Mouse (Mus musculus): Measurements from ENCODE around the gene Mapkbp1. TPM values are rescaled to one million over a fixed set of nuclear protein-coding genes. Genes with fewer than 3 reads are reported as not detected.

Gene Mapkbp1
- polyA plus RNA-seq, 1 experiment from 2014 or later, result 4.0 TPM

DNA sequence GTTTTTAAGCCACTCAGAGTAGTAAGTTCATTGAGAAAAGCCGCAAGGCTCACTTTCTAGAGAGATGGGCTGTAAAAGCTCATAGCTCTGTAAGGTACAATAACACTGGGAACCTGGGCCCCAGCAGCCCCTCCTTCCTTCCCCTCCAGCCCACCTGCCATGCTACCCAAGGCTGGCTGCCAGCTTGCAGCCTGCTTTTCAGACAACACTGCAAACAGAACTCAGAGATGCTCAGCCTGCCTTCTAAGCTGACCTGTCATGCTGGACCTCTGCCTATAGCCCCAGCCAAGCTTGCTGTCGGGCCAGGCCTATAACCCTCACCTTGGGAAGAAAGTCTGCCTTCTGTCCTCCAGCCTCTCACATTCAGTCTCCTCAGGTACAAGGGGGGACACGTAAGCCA lies 72.2 kb downstream of the Mapkbp1 start:
- Histone ChIP-seq H3K36me3 (replicated peaks) (peaks cover 36% of the 10 kb centered on the region), H3K27ac (replicated peaks) (no peak overlapping the region), H3K4me3 (no peak overlapping the region), H3K4me1 (peaks cover 19% of the 10 kb centered on the region), H3K27me3 (replicated peaks; ENCODE audit: low read depth, poor library complexity, severe bottlenecking) (peaks cover 11% of the 10 kb centered on the region; the same call in 1 of the 2 replicates), H3K9me3 (no peaks in the 10 kb centered on the region)
- 81% methylated on average over 3 of the region's 3 CpGs for WGBS
- DNase-seq (ENCODE audit: low spot score), result no peak

DNA sequence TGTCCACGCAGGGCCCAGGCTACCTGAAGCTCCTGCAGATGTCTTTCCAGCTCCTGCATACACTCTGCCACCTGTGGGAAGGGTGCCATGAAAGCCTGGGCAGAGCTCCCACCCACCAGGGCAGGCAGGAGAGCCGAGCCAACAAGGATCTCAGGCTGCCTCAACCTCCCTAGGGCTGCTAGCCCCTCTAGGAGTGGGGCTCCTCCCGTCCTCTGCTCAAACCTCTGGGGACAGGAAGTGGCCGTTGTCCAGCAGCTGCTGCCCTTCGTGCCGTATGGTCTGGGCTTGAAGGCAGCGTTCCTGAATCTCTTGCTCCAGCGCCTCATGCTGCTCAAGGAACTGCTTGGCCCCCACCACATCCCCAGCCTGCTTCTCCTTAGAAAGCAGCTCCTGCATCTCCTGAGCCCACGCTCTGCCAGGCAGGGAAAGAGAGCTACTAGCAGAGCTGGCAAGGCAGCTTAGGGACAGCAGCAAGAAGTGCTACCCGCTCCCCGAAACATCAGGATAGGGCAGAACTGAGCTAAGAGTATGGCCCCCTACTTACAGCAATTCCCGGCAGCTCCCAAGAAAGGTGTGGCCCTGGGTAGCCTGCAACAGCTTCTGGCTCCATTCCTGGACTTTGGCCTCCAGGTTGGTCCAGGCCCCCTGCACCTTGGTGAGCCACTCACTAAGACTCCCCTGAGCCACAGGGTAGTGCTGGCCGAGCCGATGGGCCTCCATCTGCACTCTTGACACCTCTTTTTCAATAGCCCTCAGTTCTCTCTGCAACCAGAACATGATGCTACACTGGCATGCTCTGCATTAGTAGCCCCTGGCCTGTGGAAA lies 74.2 kb downstream of the Mapkbp1 start:
- WGBS, result 68% methylated on average over 14 of the region's 14 CpGs
- H3K4me3 ChIP-seq, result no peak overlapping the region
- H3K36me3 ChIP-seq (replicated peaks), result peaks cover 16% of the 10 kb centered on the region
- peaks cover 11% of the 10 kb centered on the region; the same call in 1 of the 2 replicates for H3K27me3 ChIP-seq (replicated peaks; ENCODE audit: low read depth, poor library complexity, severe bottlenecking)
- H3K27ac ChIP-seq (replicated peaks), result 0 out of 2 replicates have a peak overlapping the region, but pooled peaks have one; percentile 1
- peaks cover 19% of the 10 kb centered on the region for H3K4me1 ChIP-seq
- no peaks in the 10 kb centered on the region for H3K9me3 ChIP-seq
- DNase-seq (ENCODE audit: low spot score), result no peak

DNA sequence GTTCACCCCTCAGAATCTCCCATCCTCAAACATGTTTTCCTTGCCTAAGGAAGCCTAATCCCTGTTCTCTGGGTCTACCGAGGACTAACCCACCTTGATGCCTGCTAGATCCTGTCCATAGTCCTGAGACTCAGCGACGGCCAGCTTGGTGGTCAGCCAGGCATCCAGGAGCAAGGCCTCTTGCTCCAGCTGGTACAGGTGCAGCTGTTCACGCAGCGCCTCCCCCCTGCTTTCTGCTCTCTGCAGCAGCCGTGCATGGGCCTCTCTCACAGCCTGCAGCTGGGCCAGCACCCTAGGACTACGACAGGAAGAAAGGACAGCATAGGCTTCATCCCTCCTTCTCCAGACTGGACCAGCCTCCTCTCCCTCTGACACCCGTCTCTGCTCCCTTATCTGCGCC lies 75.7 kb downstream of the Mapkbp1 start:
- H3K9me3 ChIP-seq, result no peaks in the 10 kb centered on the region
- H3K27me3 ChIP-seq (replicated peaks; ENCODE audit: low read depth, poor library complexity, severe bottlenecking), result peaks cover 11% of the 10 kb centered on the region; the same call in 1 of the 2 replicates
- WGBS, result 82% methylated on average over 9 of the region's 9 CpGs

DNA sequence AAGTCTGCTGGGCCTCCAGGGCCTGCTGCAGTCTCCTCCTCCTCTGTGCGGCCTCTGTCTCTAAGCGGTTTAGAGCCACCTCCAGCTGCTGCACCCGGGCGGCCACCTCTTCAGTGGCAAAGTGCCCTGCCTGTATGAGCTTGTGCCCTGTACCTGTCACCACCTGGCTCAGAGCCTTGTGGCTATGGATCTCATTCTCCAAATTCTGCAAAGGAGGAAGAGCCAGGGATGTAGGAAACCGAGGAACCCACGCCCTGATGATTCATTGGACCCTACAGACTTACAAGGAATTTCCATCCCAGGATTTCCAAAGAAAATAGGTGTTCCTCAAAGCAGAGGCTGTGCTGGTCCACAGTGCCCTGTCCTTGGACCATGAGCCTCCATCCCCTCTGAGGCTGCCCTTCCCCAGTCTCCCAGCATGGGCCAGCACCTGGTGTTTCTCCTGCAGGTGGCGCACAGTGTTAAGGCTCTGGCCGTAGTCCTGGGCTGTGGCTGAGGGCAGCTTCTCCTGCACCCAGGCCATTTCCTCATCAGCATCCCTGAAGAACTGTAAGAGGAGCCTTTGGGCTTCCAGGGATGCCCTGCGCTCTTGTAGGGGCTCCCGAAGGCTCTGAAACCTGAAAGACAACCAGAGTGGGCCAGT lies 77.3 kb downstream of the Mapkbp1 start:
- Histone ChIP-seq H3K4me3 (no peak overlapping the region), H3K4me1 (peaks cover 8% of the 10 kb centered on the region), H3K27ac (replicated peaks) (no peak overlapping the region), H3K9me3 (no peaks in the 10 kb centered on the region), H3K36me3 (replicated peaks) (no peaks in the 10 kb centered on the region), H3K27me3 (replicated peaks; ENCODE audit: low read depth, poor library complexity, severe bottlenecking) (peaks cover 11% of the 10 kb centered on the region; the same call in 1 of the 2 replicates)
- 62% methylated on average over 10 of the region's 10 CpGs for WGBS
- DNase-seq (ENCODE audit: low spot score), result peak; percentile 60

More for the DNA sequence above, 75.7 kb downstream of the Mapkbp1 start:
- peaks cover 19% of the 10 kb centered on the region for H3K4me1 ChIP-seq
- no peak for DNase-seq (ENCODE audit: low spot score)
- peaks cover 3% of the 10 kb centered on the region; the same call in 1 of the 2 replicates for H3K36me3 ChIP-seq (replicated peaks)
- no peak overlapping the region for H3K4me3 ChIP-seq
- peak overlapping the region; percentile 48 for H3K27ac ChIP-seq (replicated peaks)

DNA sequence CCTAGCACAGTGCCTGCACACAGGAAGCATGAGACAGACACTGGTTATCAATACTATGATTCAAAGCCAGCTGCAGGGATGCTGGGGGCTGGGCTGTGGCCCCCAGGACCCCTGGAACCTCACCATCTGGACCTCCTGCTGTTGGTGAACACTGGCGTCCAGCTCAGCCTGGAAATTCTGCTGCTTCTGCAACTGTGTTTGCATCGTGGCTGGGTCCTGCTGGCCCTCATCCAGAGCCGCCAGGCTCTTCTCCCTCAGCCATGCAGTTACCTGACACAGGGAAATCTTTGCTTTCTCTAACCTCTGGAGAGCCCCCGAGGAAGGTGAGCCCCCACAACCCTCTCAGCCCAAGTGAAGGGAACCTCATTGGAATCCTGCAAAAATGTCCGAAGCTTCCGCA lies 78.9 kb downstream of the Mapkbp1 start:
- WGBS, result 72% methylated on average over 6 of the region's 6 CpGs
- H3K9me3 ChIP-seq, result no peaks in the 10 kb centered on the region
- no peak overlapping the region for H3K4me3 ChIP-seq
- peaks cover 11% of the 10 kb centered on the region; the same call in 1 of the 2 replicates for H3K27me3 ChIP-seq (replicated peaks; ENCODE audit: low read depth, poor library complexity, severe bottlenecking)
- no peak overlapping the region for H3K27ac ChIP-seq (replicated peaks)
- H3K36me3 ChIP-seq (replicated peaks), result no peaks in the 10 kb centered on the region
- H3K4me1 ChIP-seq, result 0 out of 2 replicates have a peak, but pooled peaks cover 4% of the 10 kb centered on the region
- DNase-seq (ENCODE audit: low spot score), result no peak

DNA sequence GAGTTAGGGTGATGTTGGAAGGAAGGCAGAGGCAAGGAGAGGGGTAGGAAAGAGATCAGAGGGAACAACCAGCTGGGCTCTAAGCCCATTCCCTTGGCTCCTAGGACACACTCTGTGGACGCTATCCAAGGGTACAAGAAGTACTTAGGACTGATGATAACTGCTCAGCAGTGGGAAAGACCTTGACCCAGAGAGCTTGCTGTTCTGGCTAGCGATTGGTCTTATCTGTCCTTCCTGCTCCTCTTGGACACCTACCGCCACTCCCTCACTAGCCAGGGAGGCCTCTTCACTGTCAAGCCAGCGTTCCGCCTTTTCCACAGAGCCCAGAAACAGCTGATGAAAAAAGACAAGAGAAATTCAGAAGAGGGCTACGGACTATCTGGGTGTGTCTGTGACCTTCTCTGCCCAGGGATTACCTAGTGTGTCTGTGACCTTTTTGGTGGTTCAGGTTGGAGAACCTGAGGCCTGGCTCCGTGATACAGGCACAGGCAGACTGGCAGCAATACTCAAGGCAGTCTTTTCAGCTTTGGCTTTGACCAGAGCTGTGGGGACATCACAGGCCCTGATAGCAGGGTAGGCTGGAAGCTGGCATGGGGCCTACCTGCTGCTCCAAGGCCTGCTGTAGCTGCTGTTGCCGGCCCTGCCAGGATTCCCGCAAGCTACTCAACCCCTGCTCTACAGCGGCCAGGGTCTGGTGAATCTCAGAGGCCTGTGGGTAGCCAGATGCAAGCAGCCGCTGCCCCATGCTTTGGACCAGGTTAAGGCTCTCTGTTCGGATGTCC lies 82.5 kb downstream of the Mapkbp1 start:
- 89% methylated on average over 12 of the region's 12 CpGs for WGBS

DNA sequence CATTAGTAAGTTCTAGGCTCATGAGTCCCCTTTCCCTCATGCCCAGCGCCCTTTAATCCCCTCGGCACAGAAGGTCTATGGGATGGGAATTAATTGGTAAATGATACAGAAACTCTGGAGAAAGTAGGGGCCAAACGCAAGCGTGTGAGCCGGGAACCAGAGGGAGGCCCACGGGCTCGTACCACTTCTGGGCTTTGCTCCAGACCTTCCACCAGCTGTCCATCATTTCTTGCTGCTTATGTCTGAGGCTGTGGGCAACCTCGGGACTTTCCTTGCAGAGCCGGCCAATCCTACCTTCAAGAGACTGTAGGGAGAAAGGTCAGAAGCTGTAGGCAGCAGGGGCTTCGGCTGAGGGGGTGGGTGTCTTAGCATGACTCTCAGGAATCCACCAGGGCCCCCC lies 83.4 kb downstream of the Mapkbp1 start:
- Histone ChIP-seq H3K36me3 (replicated peaks) (no peaks in the 10 kb centered on the region), H3K9me3 (no peaks in the 10 kb centered on the region), H3K27ac (replicated peaks) (no peak overlapping the region), H3K4me1 (peaks cover 20% of the 10 kb centered on the region), H3K27me3 (replicated peaks; ENCODE audit: low read depth, poor library complexity, severe bottlenecking) (no peaks in the 10 kb centered on the region), H3K4me3 (no peak overlapping the region)
- DNase-seq (ENCODE audit: low spot score), result no peak
- WGBS, result 91% methylated on average over 10 of the region's 10 CpGs

More for the DNA sequence above, 82.5 kb downstream of the Mapkbp1 start:
- no peak for DNase-seq (ENCODE audit: low spot score)
- H3K27ac ChIP-seq (replicated peaks), result no peak overlapping the region
- H3K9me3 ChIP-seq, result no peaks in the 10 kb centered on the region
- H3K27me3 ChIP-seq (replicated peaks; ENCODE audit: low read depth, poor library complexity, severe bottlenecking), result no peaks in the 10 kb centered on the region
- H3K4me1 ChIP-seq, result peaks cover 11% of the 10 kb centered on the region
- H3K4me3 ChIP-seq, result no peak overlapping the region
- H3K36me3 ChIP-seq (replicated peaks), result no peaks in the 10 kb centered on the region

DNA sequence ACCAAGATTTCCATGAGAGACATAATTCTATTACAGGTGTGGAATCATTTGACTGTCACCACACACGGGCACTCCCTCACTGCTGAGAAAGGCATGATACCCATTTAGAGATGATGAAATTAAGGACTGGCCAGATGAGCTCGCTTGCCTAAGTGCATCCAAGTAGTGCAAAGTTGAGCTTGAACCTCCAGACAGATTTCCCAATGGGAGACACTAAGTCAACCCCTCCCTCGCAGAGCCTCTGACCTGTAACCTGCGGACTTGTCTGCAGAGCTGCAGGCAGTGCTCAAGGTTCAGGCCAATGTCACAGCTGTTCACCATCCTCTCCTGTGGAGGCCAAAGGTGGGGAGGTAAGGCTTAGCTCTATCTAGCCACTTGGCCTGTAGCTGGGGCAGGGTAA lies 86.3 kb downstream of the Mapkbp1 start:
- no peaks in the 10 kb centered on the region for H3K36me3 ChIP-seq (replicated peaks)
- H3K27ac ChIP-seq (replicated peaks), result no peak overlapping the region
- no peak for DNase-seq (ENCODE audit: low spot score)
- 86% methylated on average over 4 of the region's 4 CpGs for WGBS
- no peaks in the 10 kb centered on the region for H3K27me3 ChIP-seq (replicated peaks; ENCODE audit: low read depth, poor library complexity, severe bottlenecking)
- no peak overlapping the region for H3K4me3 ChIP-seq
- no peaks in the 10 kb centered on the region for H3K9me3 ChIP-seq
- H3K4me1 ChIP-seq, result peaks cover 28% of the 10 kb centered on the region

DNA sequence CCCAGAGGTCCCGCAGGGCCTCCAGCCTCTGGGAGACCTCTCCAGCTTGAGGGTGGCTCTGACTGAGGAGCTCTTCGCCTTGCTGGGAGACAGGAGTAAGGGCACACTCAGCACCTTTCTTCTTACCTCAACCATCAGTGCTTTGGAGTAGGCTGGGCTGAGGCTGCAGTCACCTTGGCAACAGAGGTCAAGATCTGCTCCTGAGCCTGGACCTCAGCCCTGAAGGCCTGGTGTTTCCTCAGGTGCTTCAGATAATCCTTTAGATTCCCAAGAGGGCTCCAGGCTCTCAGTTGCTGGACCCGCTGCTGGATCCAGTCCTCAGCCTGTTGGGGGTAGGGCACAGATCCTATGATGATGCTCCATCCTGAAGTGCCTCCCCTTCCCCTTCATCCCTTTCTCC lies 87.0 kb downstream of the Mapkbp1 start:
- Histone ChIP-seq H3K9me3 (no peaks in the 10 kb centered on the region), H3K27ac (replicated peaks) (peak overlapping the region; percentile 35), H3K4me3 (0 out of 2 replicates have a peak overlapping the region, but pooled peaks have one; percentile 1), H3K27me3 (replicated peaks; ENCODE audit: low read depth, poor library complexity, severe bottlenecking) (no peaks in the 10 kb centered on the region), H3K4me1 (peaks cover 28% of the 10 kb centered on the region), H3K36me3 (replicated peaks) (no peaks in the 10 kb centered on the region)
- DNase-seq (ENCODE audit: low spot score), result no peak
- WGBS, result 82% methylated on average over 3 of the region's 3 CpGs

DNA sequence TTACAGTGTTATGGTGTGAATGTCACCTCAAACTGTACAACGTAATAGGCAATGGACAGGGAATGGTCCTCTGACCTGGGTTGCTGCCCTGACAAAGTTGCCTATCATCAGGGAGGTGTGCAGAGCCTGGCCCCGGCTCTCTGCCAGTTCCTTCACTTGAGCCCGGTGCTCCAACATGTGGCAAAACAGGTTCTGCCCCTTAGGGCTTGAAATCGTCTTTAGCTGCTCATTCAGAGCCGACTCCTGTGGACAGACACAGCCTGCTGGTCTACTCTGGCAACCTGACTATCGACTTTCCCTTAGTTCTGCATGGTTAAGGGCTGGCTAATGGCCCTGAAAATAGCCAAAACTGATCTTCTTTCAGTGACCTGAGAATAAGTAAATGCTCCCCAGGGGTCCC lies 87.7 kb downstream of the Mapkbp1 start:
- Histone ChIP-seq H3K36me3 (replicated peaks) (no peaks in the 10 kb centered on the region), H3K4me3 (no peak overlapping the region), H3K27ac (replicated peaks) (0 out of 2 replicates have a peak overlapping the region, but pooled peaks have one; percentile 35), H3K27me3 (replicated peaks; ENCODE audit: low read depth, poor library complexity, severe bottlenecking) (no peaks in the 10 kb centered on the region), H3K9me3 (no peaks in the 10 kb centered on the region), H3K4me1 (peaks cover 28% of the 10 kb centered on the region)
- DNase-seq (ENCODE audit: low spot score), result no peak
- WGBS, result 50% methylated on average over 6 of the region's 6 CpGs

DNA sequence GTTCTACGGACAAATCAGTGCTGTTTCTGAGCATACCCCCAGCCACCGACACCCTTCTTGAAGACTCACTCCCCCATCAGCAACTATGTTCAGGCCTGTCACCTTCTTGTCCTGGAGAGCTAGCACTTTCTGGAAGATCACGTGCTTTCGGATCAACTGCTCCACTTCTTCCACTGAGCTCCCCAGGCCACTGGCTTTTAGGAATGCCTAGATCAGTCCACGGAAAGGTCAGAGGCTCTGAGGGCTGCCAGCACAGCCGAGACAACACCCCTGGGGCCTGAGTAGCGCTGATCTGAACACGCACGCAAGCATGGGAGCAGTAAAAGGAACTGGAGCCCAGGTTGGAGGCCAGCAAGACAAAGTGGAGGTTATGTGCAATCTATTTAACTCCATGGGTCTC lies 88.2 kb downstream of the Mapkbp1 start:
- WGBS, result 70% methylated on average over 9 of the region's 9 CpGs
- Histone ChIP-seq H3K36me3 (replicated peaks) (no peaks in the 10 kb centered on the region), H3K4me1 (peaks cover 28% of the 10 kb centered on the region), H3K4me3 (no peak overlapping the region), H3K27me3 (replicated peaks; ENCODE audit: low read depth, poor library complexity, severe bottlenecking) (no peaks in the 10 kb centered on the region), H3K27ac (replicated peaks) (peak overlapping the region; percentile 35), H3K9me3 (no peaks in the 10 kb centered on the region)
- DNase-seq (ENCODE audit: low spot score), result no peak

DNA sequence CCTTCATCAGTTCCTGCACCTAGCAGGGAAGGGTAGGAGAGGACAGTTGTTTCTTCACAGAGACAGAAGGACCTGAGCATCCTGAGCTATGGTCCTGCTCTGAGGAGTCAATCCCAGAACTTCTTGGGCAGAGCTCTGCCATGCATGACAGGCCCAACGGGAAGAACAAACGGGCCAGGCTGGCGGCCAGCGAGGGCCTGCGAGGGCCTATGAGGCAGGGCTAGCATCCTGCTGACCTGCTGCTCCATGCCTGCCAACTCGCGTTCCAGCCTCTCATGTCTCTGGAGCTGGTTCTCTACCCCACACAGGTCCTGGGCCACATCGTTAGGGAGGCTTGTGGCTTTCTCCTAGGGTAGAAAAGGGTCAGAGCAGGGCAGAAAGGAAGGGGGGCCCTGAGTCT lies 89.7 kb downstream of the Mapkbp1 start:
- H3K9me3 ChIP-seq, result no peaks in the 10 kb centered on the region
- no peak overlapping the region for H3K27ac ChIP-seq (replicated peaks)
- no peak overlapping the region for H3K4me3 ChIP-seq
- no peaks in the 10 kb centered on the region for H3K36me3 ChIP-seq (replicated peaks)
- DNase-seq (ENCODE audit: low spot score), result no peak
- WGBS, result 83% methylated on average over 8 of the region's 8 CpGs
- peaks cover 28% of the 10 kb centered on the region for H3K4me1 ChIP-seq
- H3K27me3 ChIP-seq (replicated peaks; ENCODE audit: low read depth, poor library complexity, severe bottlenecking), result no peaks in the 10 kb centered on the region

Data from embryonic facial prominence, embryonic 10.5 days (tissue).